Mouse (Mus musculus): ENCODE results near the gene Slc8a2.

Slc8a2 gene

DNA sequence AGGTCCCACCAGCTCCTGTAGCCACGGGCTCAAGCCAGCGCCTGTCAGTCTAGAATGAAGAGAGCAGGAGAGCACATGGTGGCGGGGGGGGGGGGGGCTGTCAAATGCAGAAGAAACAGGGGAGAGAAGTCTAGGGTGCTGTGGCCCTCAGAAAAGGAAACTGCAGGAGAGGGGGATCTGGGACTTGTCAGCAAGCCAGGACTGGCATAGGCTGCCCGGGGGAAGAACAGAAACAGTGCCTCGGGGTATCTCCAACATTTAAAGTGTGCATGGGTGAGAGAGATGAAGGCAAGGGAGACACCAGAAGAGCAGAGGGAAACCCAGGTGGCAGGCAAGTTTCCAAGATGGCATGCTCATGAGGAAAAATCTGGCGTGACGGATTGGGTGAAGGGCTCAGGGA lies 32.4 kb downstream of the Slc8a2 start:
- DNase-seq (ENCODE audit: inconsistent ontology term), result no peak

DNA sequence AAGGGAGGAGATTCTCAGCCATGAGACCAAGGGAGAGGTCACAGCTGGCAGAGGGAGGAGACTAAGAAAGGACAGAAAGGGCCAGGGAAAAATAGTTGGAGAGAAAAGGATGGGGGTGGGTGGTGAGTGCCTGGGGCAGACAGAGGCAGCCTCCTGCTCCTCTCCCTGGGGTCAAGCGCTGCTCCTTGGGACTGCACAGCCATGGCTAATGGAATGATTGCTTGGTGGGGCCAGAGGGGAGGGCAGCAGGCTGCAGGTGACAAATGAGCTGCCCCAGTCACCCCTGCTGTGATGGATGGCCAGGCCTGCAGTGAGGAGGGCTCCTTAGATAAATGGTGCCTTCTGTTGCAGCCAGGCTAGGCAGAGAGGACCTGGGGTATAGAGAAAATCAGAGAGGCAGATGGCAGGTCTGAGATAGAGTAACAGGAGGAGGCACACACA lies 42.5 kb downstream of the Slc8a2 start:
- no peak for DNase-seq (ENCODE audit: inconsistent ontology term)

- no peak for DNase-seq (ENCODE audit: inconsistent ontology term)
Measured at GRCm38 (mm10) chr7:16172586-16173140, 43.0 kb downstream of the Slc8a2 start.

- DNase-seq (ENCODE audit: inconsistent ontology term), result no peak
Measured at GRCm38 (mm10) chr7:16173146-16173545, 43.5 kb downstream of the Slc8a2 start.

GRCm38 (mm10) chr7:16174597-16175541 lies 45.2 kb downstream of the Slc8a2 start, which contains the start of gene Meis3:
Meis3 (plus strand) TSS chr7:16175090.
- DNase-seq (ENCODE audit: inconsistent ontology term), result peak; percentile 72

GRCm38 (mm10) chr7:16175542-16175931 lies 45.9 kb downstream of the Slc8a2 start:
- no peak for DNase-seq (ENCODE audit: inconsistent ontology term)

DNA sequence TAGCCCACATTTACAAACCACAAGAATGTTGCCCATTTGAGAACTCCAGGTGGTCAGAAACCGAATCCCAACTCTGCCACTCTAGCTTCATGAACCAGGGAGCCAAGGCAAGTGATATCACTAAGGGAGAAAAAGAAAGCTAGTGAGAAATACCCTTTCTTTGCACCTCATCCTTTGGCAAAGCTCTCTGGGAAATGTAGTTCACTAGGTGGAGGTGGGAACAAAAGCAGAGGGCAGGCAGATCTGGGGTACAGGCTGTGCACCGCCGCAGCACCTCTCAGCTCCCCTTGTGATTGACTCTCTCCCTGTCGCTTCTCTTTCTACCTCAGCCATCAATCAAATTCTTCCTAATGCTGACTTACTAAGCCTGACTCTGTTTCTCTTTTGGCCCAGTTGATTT lies 48.5 kb downstream of the Slc8a2 start:
- DNase-seq (ENCODE audit: inconsistent ontology term), result no peak

- DNase-seq (ENCODE audit: inconsistent ontology term), result peak; percentile 18
Measured at GRCm38 (mm10) chr7:16183663-16184062, 54.0 kb downstream of the Slc8a2 start.

GRCm38 (mm10) chr7:16187494-16187893 lies 57.9 kb downstream of the Slc8a2 start:
- DNase-seq (ENCODE audit: inconsistent ontology term), result no peak

- peak; percentile 47 for DNase-seq (ENCODE audit: inconsistent ontology term)
Measured at GRCm38 (mm10) chr7:16192315-16192714, 62.7 kb downstream of the Slc8a2 start.

GRCm38 (mm10) chr7:16193702-16194101 lies 64.1 kb downstream of the Slc8a2 start:
- DNase-seq (ENCODE audit: inconsistent ontology term), result no peak

- DNase-seq (ENCODE audit: inconsistent ontology term), result no peak
Measured at GRCm38 (mm10) chr7:16196616-16197015, 67.0 kb downstream of the Slc8a2 start.

- no peak for DNase-seq (ENCODE audit: inconsistent ontology term)
Measured at GRCm38 (mm10) chr7:16197166-16197565, 67.5 kb downstream of the Slc8a2 start.

DNA sequence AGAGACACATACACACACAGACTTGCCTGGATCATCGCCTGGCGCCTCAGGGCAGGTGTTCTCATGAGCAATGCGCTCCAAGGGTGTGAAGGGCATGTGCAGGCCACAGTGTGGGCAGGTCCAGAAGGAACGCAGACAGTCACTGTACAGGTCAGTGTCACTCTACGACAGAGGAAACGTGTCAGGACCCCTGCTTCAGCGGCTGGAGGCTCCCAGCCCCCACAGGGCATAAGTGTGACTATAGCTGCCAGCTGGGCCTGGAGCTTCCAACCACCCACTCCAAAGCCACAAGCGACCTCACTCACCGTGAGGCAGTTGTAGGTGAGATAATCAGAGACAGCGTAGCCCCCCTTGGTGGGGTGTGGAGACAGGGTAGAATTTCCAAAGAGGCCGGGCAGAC lies 68.9 kb downstream of the Slc8a2 start:
- DNase-seq (ENCODE audit: inconsistent ontology term), result no peak

DNA sequence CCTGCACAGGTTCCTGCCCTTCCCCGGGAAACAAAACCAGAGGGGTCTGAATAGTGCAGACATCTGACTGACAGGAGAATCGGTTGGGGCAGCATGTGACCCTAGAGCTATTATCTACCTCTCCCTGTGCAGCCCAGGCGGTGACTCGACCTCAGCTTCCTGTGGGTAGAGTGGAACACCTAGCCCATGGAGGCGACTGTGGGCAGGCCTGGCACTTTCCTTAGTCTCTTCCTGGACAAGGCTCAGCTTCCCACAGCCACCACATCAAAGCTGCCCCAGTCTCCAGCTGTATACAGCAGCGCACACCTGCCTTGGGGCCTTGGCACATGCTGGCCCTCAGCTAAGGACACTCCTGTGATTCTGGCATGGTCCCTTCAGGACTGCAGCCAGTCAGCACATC lies 71.5 kb downstream of the Slc8a2 start:
- no peak for DNase-seq (ENCODE audit: inconsistent ontology term)

- DNase-seq (ENCODE audit: inconsistent ontology term), result no peak
Measured at GRCm38 (mm10) chr7:16202756-16203504, 73.3 kb downstream of the Slc8a2 start.

DNA sequence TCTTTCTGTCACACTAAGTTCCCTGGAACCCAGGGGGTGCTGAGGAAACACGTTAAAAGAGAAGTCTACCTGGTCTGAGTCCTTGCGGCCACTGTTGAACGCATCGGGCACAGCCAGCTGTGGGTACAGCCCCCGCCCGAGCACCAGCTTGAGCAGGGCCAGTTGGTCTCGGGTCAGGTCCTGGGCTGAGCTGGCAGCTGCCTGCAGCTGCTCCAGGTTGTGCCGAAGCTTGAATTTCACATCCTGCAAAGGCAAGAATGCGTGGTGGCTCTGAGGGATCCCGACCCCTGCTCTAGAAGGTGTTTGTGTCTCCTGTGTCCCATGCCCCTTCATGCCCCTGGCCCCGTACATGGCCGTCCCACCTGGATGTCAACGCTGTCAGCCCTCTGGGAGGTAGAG lies 73.9 kb downstream of the Slc8a2 start:
- no peak for DNase-seq (ENCODE audit: inconsistent ontology term)

DNA sequence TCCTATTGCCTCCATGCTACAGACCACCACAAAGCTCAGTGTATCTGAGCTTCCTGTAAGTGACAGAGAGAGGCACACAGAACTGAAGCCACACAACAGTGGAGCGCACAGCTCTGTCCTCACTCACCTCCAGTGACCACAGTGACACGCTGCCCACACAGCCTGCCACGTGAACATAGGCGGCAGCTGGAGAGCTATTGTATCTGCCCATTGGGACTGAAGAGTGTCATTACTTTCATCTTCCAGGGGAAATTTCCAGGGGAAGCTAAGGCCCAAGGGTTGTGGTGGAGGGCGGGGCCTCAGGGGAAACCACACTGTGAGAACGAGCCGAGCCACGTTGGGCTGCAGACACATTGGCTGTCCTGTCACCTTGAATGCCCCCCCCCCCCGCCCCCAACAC lies 75.2 kb downstream of the Slc8a2 start:
- no peak for DNase-seq (ENCODE audit: inconsistent ontology term)

DNA sequence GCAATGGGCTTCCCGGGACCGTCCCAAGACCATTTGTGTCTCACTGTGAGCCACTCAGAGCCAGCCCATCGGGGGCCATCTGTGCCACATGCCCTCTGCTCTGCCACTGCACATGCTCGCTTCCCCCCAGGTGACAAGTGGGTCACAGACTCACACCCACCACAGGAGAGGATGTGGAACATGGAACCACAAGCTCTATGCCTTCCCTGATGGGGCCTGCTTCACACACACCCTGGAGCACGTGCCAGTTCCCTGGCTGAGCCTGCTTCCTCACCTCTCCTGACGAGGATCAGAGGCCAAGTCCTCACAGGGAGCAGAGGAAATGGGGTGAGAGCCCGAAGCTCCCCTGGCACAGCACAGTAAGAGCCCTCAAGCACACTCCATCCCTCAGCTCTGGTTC lies 77.5 kb downstream of the Slc8a2 start:
- no peak for DNase-seq (ENCODE audit: inconsistent ontology term)

GRCm38 (mm10) chr7:16207496-16207895 lies 77.9 kb downstream of the Slc8a2 start:
- DNase-seq (ENCODE audit: inconsistent ontology term), result peak; percentile 85

DNA sequence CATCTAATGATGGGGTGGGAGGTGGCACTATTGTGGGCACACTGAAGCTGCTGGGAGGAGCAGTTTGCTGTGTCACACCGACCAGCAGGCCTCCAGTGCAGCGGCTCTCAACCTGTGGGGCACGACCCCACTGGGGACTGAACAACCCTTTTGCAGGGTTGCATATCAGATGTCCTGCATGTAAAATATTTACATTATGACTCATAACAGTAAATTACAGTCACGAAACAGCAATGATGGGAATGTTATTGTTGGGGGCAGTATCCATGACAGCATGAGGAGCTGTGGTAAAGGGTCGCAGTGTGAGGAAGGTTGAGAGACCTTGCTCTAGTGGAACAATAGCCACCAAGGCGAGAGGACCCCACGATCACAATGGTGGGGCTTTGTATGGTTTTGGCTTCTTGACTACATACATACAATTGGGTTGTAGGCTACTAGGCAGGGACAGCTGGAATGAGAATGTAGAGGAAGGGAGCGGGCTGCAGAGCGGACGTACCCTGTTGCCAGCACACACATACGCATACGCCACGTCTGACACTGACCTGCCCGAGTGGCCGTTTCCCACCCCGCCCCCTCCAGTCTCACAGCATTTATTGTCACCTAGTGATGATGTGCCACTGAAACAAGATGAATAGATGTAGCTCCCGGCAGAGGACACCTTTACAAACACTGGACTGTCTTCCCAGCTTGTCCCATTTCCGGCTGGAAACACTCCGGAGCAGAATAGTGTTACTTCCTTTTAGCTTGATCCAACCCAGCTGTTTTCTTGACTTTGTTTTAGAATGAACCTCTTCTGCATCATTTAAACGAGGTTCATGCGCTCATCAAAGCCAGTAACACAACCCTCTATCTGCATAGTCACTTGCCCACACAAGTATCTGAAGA lies 79.4 kb downstream of the Slc8a2 start:
- peak; percentile 61 for DNase-seq (ENCODE audit: inconsistent ontology term)

Measured in Muller cell, postnatal 12 days (primary cell).